Mouse (Mus musculus) megakaryocyte-erythroid progenitor cell, adult 5-6 weeks (primary cell): ENCODE measurements around the gene Mbtps1. TPM values are rescaled to one million over a fixed set of nuclear protein-coding genes. Genes with fewer than 3 reads are reported as not detected.

Source experiments
- total RNA-seq, 2 experiments: library from RNA; stranded (forward) in 1 of 2; stranded (reverse) in 1 of 2; fragments of 200-1000, 215-1000 nt in 1 of 2; fragments of >200 nt in 1 of 2; fragmentation: Nextera tagmentation in 1 of 2; gene quantifications; 2 replicates each; pipeline ENCODE4 v1.2.3; 2014 to 2017

Gene Mbtps1
- total RNA-seq, 2 experiments from 2014 or later = 35.4 to 97.1 TPM

Other genes starting within 250 kb of the Mbtps1 start
- gene Hsbp1, start 214.2 kb downstream of the Mbtps1 start, total RNA-seq (2014; fragmentation: Nextera tagmentation) = 89.2 and 116 TPM in 2 replicates
- 103 and 110 TPM in 2 replicates for gene Hsbp1, start 214.2 kb downstream of the Mbtps1 start, total RNA-seq (2017)
- 5.9 and 9.0 TPM in 2 replicates for gene Mlycd, start 163.9 kb downstream of the Mbtps1 start, total RNA-seq (2014; fragmentation: Nextera tagmentation)
- 5.8 and 6.2 TPM in 2 replicates for gene Mlycd, start 163.9 kb downstream of the Mbtps1 start, total RNA-seq (2017)
- 0.15 TPM in 1 of 2 replicates, not detected in the other for gene Osgin1, start 124.6 kb downstream of the Mbtps1 start, total RNA-seq (2014; fragmentation: Nextera tagmentation)
- gene Osgin1, start 124.6 kb downstream of the Mbtps1 start, total RNA-seq (2017) = not detected in 2 replicates
- not detected in 2 replicates for gene Necab2, start 112.0 kb downstream of the Mbtps1 start, total RNA-seq (2014; fragmentation: Nextera tagmentation)
- gene Necab2, start 112.0 kb downstream of the Mbtps1 start, total RNA-seq (2017) = not detected in 2 replicates
- not detected in 2 replicates for gene Slc38a8, start 57.0 kb downstream of the Mbtps1 start, total RNA-seq (2014; fragmentation: Nextera tagmentation)
- gene Slc38a8, start 57.0 kb downstream of the Mbtps1 start, total RNA-seq (2017) = 0.38 TPM in 1 of 2 replicates, not detected in the other
- 22.6 and 32.0 TPM in 2 replicates for gene Hsdl1, start 16.4 kb upstream of the Mbtps1 start, total RNA-seq (2014; fragmentation: Nextera tagmentation)
- 36.1 and 52.6 TPM in 2 replicates for gene Hsdl1, start 16.4 kb upstream of the Mbtps1 start, total RNA-seq (2017)
- 0.24 TPM in 1 of 2 replicates, not detected in the other for gene Dnaaf1, start 16.5 kb upstream of the Mbtps1 start, total RNA-seq (2014; fragmentation: Nextera tagmentation)
- gene Dnaaf1, start 16.5 kb upstream of the Mbtps1 start, total RNA-seq (2017) = 0.38 TPM in 1 of 2 replicates, not detected in the other
- 23.5 and 24.6 TPM in 2 replicates for gene Taf1c, start 46.5 kb upstream of the Mbtps1 start, total RNA-seq (2014; fragmentation: Nextera tagmentation)
- 18.5 and 21.8 TPM in 2 replicates for gene Taf1c, start 46.5 kb upstream of the Mbtps1 start, total RNA-seq (2017)
- not detected in 2 replicates for gene Adad2, start 54.0 kb upstream of the Mbtps1 start, total RNA-seq (2014; fragmentation: Nextera tagmentation)
- gene Adad2, start 54.0 kb upstream of the Mbtps1 start, total RNA-seq (2017) = not detected in 2 replicates
- gene Kcng4, start 76.9 kb upstream of the Mbtps1 start, total RNA-seq (2014; fragmentation: Nextera tagmentation) = not detected in 2 replicates
- not detected in 2 replicates for gene Kcng4, start 76.9 kb upstream of the Mbtps1 start, total RNA-seq (2017)
- gene Wfdc1, start 107.6 kb upstream of the Mbtps1 start, total RNA-seq (2014; fragmentation: Nextera tagmentation) = not detected in 2 replicates
- gene Wfdc1, start 107.6 kb upstream of the Mbtps1 start, total RNA-seq (2017) = not detected in 2 replicates
- gene Atp2c2, start 141.3 kb upstream of the Mbtps1 start, total RNA-seq (2014; fragmentation: Nextera tagmentation) = not detected in 2 replicates
- gene Atp2c2, start 141.3 kb upstream of the Mbtps1 start, total RNA-seq (2017) = 0.56 TPM in 1 of 2 replicates, not detected in the other
- gene Tldc1, start 219.7 kb upstream of the Mbtps1 start, total RNA-seq (2014; fragmentation: Nextera tagmentation) = 8.5 and 12.4 TPM in 2 replicates
- gene Tldc1, start 219.7 kb upstream of the Mbtps1 start, total RNA-seq (2017) = 5.7 and 11.5 TPM in 2 replicates